Mouse (Mus musculus): ENCODE results near the gene Olfr1512. TPM values are rescaled to one million over a fixed set of nuclear protein-coding genes. Genes with fewer than 3 reads are reported as not detected.
A peak's percentile ranks its signal among the peaks of the same experiment; 100 is the strongest.
"Not testable (repeated sequence)": the region's sequence is repeated elsewhere in the genome, so short reads cannot be mapped to it uniquely, and the experiment has no call there.

Olfr1512 gene
- not detected in 2 replicates for polyA plus RNA-seq (2015; fragmentation: Nextera tagmentation; extraction: Ambion mirVana)

GRCm38 (mm10) chr14:52379068-52379467, at the start of gene Olfr1512:
Olfr1512 (minus strand) TSS chr14:52379168.
- no peak for ATAC-seq (ENCODE audit: insufficient read depth, low FRiP score, low read depth)
- H3K9ac ChIP-seq: no peak within 1 kb of the TSS
- no peaks in the 10 kb centered on the region for H3K27me3 ChIP-seq (replicated peaks)
- H3K36me3 ChIP-seq: no peaks in the 10 kb centered on the region
- no peak within 1 kb of the TSS for H3K27ac ChIP-seq
- H3K4me1 ChIP-seq: no peaks in the 10 kb centered on the region
- no peaks in the 10 kb centered on the region for H3K9me3 ChIP-seq
- H3K4me3 ChIP-seq (replicated peaks): no peak within 1 kb of the TSS
- H3K4me2 ChIP-seq: no peak within 1 kb of the TSS
- 81% methylated on average over 2 of the region's 2 CpGs for WGBS

- H3K9me3 ChIP-seq: no peaks in the 10 kb centered on the region
- no peak overlapping the region for H3K9ac ChIP-seq
- H3K4me2 ChIP-seq: no peak overlapping the region
- no peak overlapping the region for H3K4me3 ChIP-seq (replicated peaks)
- WGBS: 89% methylated on average over 1 of the region's 1 CpGs
- no peak overlapping the region for H3K27ac ChIP-seq
- H3K27me3 ChIP-seq (replicated peaks): no peaks in the 10 kb centered on the region
- ATAC-seq (ENCODE audit: insufficient read depth, low FRiP score, low read depth): no peak
- no peaks in the 10 kb centered on the region for H3K36me3 ChIP-seq
- no peaks in the 10 kb centered on the region for H3K4me1 ChIP-seq
Observed at GRCm38 (mm10) chr14:52427686-52428085, 48.7 kb upstream of the Olfr1512 start.

- Histone ChIP-seq H3K4me1 (no peaks in the 10 kb centered on the region), H3K36me3 (no peaks in the 10 kb centered on the region), H3K4me3 (replicated peaks) (no peak within 1 kb of the TSS), H3K27me3 (replicated peaks) (no peaks in the 10 kb centered on the region), H3K4me2 (no peak within 1 kb of the TSS), H3K27ac (no peak within 1 kb of the TSS), H3K9ac (no peak within 1 kb of the TSS), H3K9me3 (no peaks in the 10 kb centered on the region)
- 84% methylated on average over 3 of the region's 3 CpGs for WGBS
- no peak for ATAC-seq (ENCODE audit: insufficient read depth, low FRiP score, low read depth)
Observed at GRCm38 (mm10) chr14:52414273-52414672, 35.3 kb upstream of the Olfr1512 start, which contains the start of gene Olfr1510. Olfr1510 (minus strand) TSS chr14:52414373.

GRCm38 (mm10) chr14:52410142-52410919, 31.4 kb upstream of the Olfr1512 start:
- not testable (repeated sequence) for H3K4me3 ChIP-seq (replicated peaks); H3K9me3 ChIP-seq; H3K27me3 ChIP-seq (replicated peaks); H3K27ac ChIP-seq; H3K4me2 ChIP-seq; ATAC-seq (ENCODE audit: insufficient read depth, low FRiP score, low read depth); H3K36me3 ChIP-seq; H3K9ac ChIP-seq; H3K4me1 ChIP-seq
- 69% methylated on average over 8 of the region's 10 CpGs for WGBS

GRCm38 (mm10) chr14:52397279-52397678, 18.3 kb upstream of the Olfr1512 start, which contains the start of gene Olfr1511:
Olfr1511 (minus strand) TSS chr14:52397379.
- 68% methylated on average over 4 of the region's 4 CpGs for WGBS
- no peaks in the 10 kb centered on the region for H3K27me3 ChIP-seq (replicated peaks)
- H3K9me3 ChIP-seq: no peaks in the 10 kb centered on the region
- no peak for ATAC-seq (ENCODE audit: insufficient read depth, low FRiP score, low read depth)
- no peaks in the 10 kb centered on the region for H3K36me3 ChIP-seq
- H3K4me2 ChIP-seq: no peak within 1 kb of the TSS
- no peak within 1 kb of the TSS for H3K9ac ChIP-seq
- H3K4me1 ChIP-seq: no peaks in the 10 kb centered on the region
- H3K27ac ChIP-seq: no peak within 1 kb of the TSS
- no peak within 1 kb of the TSS for H3K4me3 ChIP-seq (replicated peaks)

- H3K4me2 ChIP-seq; H3K27me3 ChIP-seq (replicated peaks); H3K9me3 ChIP-seq; H3K36me3 ChIP-seq; H3K27ac ChIP-seq; H3K4me3 ChIP-seq (replicated peaks); H3K4me1 ChIP-seq; H3K9ac ChIP-seq; ATAC-seq (ENCODE audit: insufficient read depth, low FRiP score, low read depth): not testable (repeated sequence)
- WGBS: 77% methylated on average over 9 of the region's 9 CpGs
Observed at GRCm38 (mm10) chr14:52390084-52390848, 11.3 kb upstream of the Olfr1512 start.

GRCm38 (mm10) chr14:52368741-52369140, 10.2 kb downstream of the Olfr1512 start:
- Histone ChIP-seq H3K4me2 (no peak overlapping the region), H3K9ac (no peak overlapping the region), H3K4me3 (replicated peaks) (no peak overlapping the region), H3K4me1 (no peaks in the 10 kb centered on the region), H3K9me3 (no peaks in the 10 kb centered on the region), H3K27me3 (replicated peaks) (no peaks in the 10 kb centered on the region), H3K27ac (no peak overlapping the region), H3K36me3 (no peaks in the 10 kb centered on the region)
- 81% methylated on average over 3 of the region's 3 CpGs for WGBS
- no peak for ATAC-seq (ENCODE audit: insufficient read depth, low FRiP score, low read depth)

- WGBS: 59% methylated on average over 4 of the region's 4 CpGs
- H3K9ac ChIP-seq: no peak within 1 kb of the TSS
- no peaks in the 10 kb centered on the region for H3K9me3 ChIP-seq
- no peaks in the 10 kb centered on the region for H3K4me1 ChIP-seq
- no peak within 1 kb of the TSS for H3K4me3 ChIP-seq (replicated peaks)
- no peak for ATAC-seq (ENCODE audit: insufficient read depth, low FRiP score, low read depth)
- no peaks in the 10 kb centered on the region for H3K36me3 ChIP-seq
- H3K27me3 ChIP-seq (replicated peaks): no peaks in the 10 kb centered on the region
- H3K27ac ChIP-seq: no peak within 1 kb of the TSS
- H3K4me2 ChIP-seq: no peak within 1 kb of the TSS
Observed at GRCm38 (mm10) chr14:52356308-52356707, 22.7 kb downstream of the Olfr1512 start, which contains the start of gene Olfr1513. Olfr1513 (minus strand) TSS chr14:52356408.

- no peaks in the 10 kb centered on the region; the same call in 1 of the 2 replicates for H3K27me3 ChIP-seq (replicated peaks)
- no peak for ATAC-seq (ENCODE audit: insufficient read depth, low FRiP score, low read depth)
- no peak overlapping the region for H3K27ac ChIP-seq
- no peak overlapping the region for H3K9ac ChIP-seq
- H3K4me1 ChIP-seq: no peaks in the 10 kb centered on the region
- WGBS: 74% methylated on average over 6 of the region's 6 CpGs
- no peaks in the 10 kb centered on the region for H3K9me3 ChIP-seq
- no peaks in the 10 kb centered on the region for H3K36me3 ChIP-seq
- no peak overlapping the region for H3K4me2 ChIP-seq
- H3K4me3 ChIP-seq (replicated peaks): no peak overlapping the region
Observed at GRCm38 (mm10) chr14:52339512-52339852, 39.5 kb downstream of the Olfr1512 start.

- no peaks in the 10 kb centered on the region; the same call in 1 of the 2 replicates for H3K27me3 ChIP-seq (replicated peaks)
- no peak for ATAC-seq (ENCODE audit: insufficient read depth, low FRiP score, low read depth)
- no peaks in the 10 kb centered on the region for H3K9me3 ChIP-seq
- peak overlapping the region; percentile 17; the same call in 1 of the 2 replicates for H3K4me3 ChIP-seq (replicated peaks)
- no peaks in the 10 kb centered on the region for H3K36me3 ChIP-seq
- no peaks in the 10 kb centered on the region for H3K4me1 ChIP-seq
- peak overlapping the region; percentile 39; the same call in 1 of the 2 replicates for H3K4me2 ChIP-seq
- no peak overlapping the region for H3K27ac ChIP-seq
- no peak overlapping the region for H3K9ac ChIP-seq
- 26% methylated on average over 21 of the region's 21 CpGs for WGBS
Observed at GRCm38 (mm10) chr14:52338751-52339511, 40.0 kb downstream of the Olfr1512 start.

GRCm38 (mm10) chr14:52332171-52332570, 46.8 kb downstream of the Olfr1512 start:
- no peak for ATAC-seq (ENCODE audit: insufficient read depth, low FRiP score, low read depth)
- 39% methylated on average over 3 of the region's 3 CpGs for WGBS
- H3K36me3 ChIP-seq: no peaks in the 10 kb centered on the region
- peaks cover 17% of the 10 kb centered on the region for H3K27me3 ChIP-seq (replicated peaks)
- H3K4me1 ChIP-seq: peaks cover 3% of the 10 kb centered on the region; the same call in 1 of the 2 replicates
- H3K9ac ChIP-seq: no peak overlapping the region
- no peak overlapping the region for H3K27ac ChIP-seq
- no peak overlapping the region for H3K4me3 ChIP-seq (replicated peaks)
- no peak overlapping the region for H3K4me2 ChIP-seq
- no peaks in the 10 kb centered on the region for H3K9me3 ChIP-seq

Data from stomach, embryonic 15.5 days (tissue).